Mouse (Mus musculus) c-Kit-positive CD71-negative TER-119-negative erythroid progenitor cells, embryonic 14.5 days (primary cell): Measurements from ENCODE around the gene Cnbd2.
"Not testable (repeated sequence)": the region's sequence is repeated elsewhere in the genome, so short reads cannot be mapped to it uniquely, and the experiment has no call there.

Experiments
- DNase-seq: peaks from one replicate; pipeline ENCODE4 v3.0.0-alpha.2; 2013; ENCODE audit warnings: low read depth

The Cnbd2 gene

GRCm38 (mm10) chr2:156392461-156393154, 80.5 kb downstream of the Cnbd2 start:
- DNase-seq = peak; percentile 53

- no peak for DNase-seq
Observed at GRCm38 (mm10) chr2:156393155-156393828, 81.2 kb downstream of the Cnbd2 start.

GRCm38 (mm10) chr2:156394282-156394681, 82.2 kb downstream of the Cnbd2 start:
- no peak for DNase-seq

- no peak for DNase-seq
Observed at GRCm38 (mm10) chr2:156396096-156396495, 84.0 kb downstream of the Cnbd2 start.

- DNase-seq = no peak
Observed at GRCm38 (mm10) chr2:156397988-156398387, 85.9 kb downstream of the Cnbd2 start.

GRCm38 (mm10) chr2:156399485-156399884, 87.4 kb downstream of the Cnbd2 start:
- no peak for DNase-seq

GRCm38 (mm10) chr2:156401331-156401730, 89.2 kb downstream of the Cnbd2 start:
- DNase-seq = peak; percentile 42

GRCm38 (mm10) chr2:156402036-156402435, 89.9 kb downstream of the Cnbd2 start:
- DNase-seq = no peak

GRCm38 (mm10) chr2:156406987-156407386, 94.9 kb downstream of the Cnbd2 start:
- DNase-seq = no peak

GRCm38 (mm10) chr2:156408168-156408567, 96.1 kb downstream of the Cnbd2 start:
- DNase-seq = no peak

GRCm38 (mm10) chr2:156411348-156411747, 99.2 kb downstream of the Cnbd2 start:
- DNase-seq = not testable (repeated sequence)

GRCm38 (mm10) chr2:156414996-156415395, 102.9 kb downstream of the Cnbd2 start:
- no peak for DNase-seq

GRCm38 (mm10) chr2:156415674-156416073, 103.6 kb downstream of the Cnbd2 start:
- no peak for DNase-seq

- DNase-seq = no peak
Observed at GRCm38 (mm10) chr2:156417194-156417593, 105.1 kb downstream of the Cnbd2 start.

GRCm38 (mm10) chr2:156418467-156418866, 106.4 kb downstream of the Cnbd2 start:
- DNase-seq = no peak

GRCm38 (mm10) chr2:156420327-156420693, 108.2 kb downstream of the Cnbd2 start:
- DNase-seq = no peak

GRCm38 (mm10) chr2:156420694-156421380, 108.7 kb downstream of the Cnbd2 start, which contains the start of gene Epb41l1:
Gene Epb41l1, plus strand, starts transcription at chr2:156420909.
- DNase-seq = no peak

GRCm38 (mm10) chr2:156421381-156422110, 109.4 kb downstream of the Cnbd2 start:
- no peak for DNase-seq

GRCm38 (mm10) chr2:156422631-156423030, 110.5 kb downstream of the Cnbd2 start:
- no peak for DNase-seq

- DNase-seq = no peak
Observed at GRCm38 (mm10) chr2:156423672-156424071, 111.6 kb downstream of the Cnbd2 start.
